Mouse (Mus musculus): ENCODE data around the gene Krtap5-1.
"Not testable (repeated sequence)": the region's sequence is repeated elsewhere in the genome, so short reads cannot be mapped to it uniquely, and the experiment has no call there.

Gene Krtap5-1

DNA sequence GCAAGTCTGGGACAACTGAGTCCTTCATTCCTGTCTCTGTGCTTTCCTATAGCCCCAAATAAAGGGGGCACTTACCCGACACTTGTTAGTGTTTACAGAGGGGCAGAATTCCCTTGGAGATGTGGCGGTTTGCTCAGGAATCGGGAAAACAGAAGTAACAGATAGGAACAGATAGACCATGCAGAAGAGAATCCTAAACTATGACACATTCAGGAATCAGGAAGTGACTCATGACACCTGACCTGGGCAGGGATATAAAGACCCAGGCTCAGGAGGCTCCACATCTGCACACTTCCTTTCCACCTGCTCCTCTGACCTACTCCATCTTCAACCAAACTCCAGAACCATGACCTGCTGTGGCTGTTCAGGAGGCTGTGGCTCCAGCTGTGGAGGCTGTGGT, 6.3 kb upstream of the Krtap5-1 start, which contains the start of gene Krtap5-4:
TSS of gene Krtap5-4 (plus strand) at position 301 of the 400 bp plus-strand sequence.
- no peak for DNase-seq (ENCODE audit: low read depth, low spot score)

DNA sequence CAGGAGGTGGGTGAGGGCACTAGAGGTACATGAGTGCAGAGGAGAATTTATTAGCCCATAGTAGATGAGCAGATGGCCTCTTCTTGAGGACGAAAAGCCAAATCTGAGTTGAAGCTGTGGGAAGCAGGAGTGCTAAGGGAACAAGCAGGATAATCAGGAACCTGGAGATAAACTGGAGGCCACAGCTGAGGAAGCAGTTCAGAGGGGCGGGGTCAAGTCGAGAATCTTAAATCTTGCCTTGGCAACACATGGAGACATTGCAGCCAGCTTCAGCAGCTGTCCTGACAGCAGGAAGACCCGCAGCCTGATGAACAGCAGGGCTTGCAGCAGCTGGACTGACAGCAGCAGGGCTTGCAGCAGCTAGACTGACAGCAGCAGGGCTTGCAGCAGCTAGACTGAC, 810 bp downstream of the Krtap5-1 start:
- DNase-seq (ENCODE audit: low read depth, low spot score) = not testable (repeated sequence)

DNA sequence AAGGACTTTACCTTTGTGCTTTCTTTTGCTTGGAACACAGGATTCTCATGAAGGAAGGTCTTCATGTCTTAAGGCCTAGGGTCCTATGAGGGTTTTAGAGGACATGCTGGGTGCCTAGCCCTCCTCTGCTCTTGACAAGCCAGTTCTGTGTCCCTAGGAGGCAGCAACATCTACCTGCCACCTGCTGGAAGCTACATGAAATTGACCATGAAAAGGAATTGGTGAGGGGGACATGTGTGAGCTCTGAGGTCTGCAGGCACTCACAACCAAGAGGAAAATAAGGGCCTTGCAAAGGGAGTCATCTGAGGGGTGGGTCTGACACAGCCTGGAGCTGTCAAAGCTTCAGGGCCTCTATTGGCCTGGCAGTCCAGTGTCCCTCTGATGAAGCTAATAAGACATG, 1.5 kb downstream of the Krtap5-1 start:
- DNase-seq (ENCODE audit: low read depth, low spot score) = no peak

DNA sequence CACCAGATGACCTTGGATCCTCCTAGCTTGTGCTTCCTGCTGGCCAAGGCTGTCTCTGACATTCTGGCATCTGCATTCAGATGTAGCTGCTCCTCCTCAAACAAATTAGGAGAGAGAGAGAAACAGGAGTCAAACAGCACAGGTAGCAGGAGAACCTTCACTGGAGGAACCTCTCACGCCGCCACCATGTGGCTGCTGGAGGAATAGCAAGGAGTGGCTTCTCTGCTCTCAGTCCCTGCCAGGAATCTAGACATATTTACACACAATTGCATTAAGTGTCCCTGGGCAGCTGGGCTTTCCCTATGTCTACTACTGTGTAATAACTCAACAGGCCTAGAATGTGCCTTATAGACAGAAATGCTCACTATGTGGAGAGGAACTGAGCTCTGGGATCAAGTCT, 3.1 kb downstream of the Krtap5-1 start:
- DNase-seq (ENCODE audit: low read depth, low spot score) = not testable (repeated sequence)

DNA sequence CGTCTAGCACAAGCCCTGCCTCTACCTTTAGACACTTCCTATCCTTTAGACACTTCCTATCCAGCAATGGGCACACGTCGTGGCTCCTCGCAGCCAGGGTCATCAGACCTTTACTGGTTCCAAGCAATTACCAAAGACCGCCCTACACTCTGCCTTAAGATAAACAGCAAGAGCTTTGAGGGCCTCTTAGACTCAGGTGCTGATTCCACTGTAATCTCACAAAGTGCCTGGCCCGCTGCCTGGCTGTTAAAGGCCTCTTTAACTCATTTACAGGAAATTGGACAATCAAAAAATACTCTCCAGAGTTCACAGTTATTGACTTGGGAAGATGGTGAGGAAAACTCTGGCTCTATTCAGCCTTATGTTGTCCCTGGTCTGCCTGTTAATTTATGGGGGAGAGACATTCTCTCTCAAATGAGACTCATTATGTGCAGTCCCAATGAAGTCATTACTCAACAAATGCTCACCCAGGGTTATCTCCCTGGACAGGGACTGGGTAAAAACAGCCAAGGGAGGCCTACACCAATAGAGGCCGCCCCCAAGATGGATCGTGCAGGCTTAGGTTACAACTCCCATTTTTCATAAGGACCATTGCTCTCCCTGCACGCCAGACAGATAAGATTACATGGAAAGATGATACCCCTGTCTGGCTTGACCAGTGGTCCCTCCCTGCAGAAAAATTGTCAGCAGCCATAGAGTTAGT, 10.9 kb downstream of the Krtap5-1 start:
- not testable (repeated sequence) for DNase-seq (ENCODE audit: low read depth, low spot score)

DNA sequence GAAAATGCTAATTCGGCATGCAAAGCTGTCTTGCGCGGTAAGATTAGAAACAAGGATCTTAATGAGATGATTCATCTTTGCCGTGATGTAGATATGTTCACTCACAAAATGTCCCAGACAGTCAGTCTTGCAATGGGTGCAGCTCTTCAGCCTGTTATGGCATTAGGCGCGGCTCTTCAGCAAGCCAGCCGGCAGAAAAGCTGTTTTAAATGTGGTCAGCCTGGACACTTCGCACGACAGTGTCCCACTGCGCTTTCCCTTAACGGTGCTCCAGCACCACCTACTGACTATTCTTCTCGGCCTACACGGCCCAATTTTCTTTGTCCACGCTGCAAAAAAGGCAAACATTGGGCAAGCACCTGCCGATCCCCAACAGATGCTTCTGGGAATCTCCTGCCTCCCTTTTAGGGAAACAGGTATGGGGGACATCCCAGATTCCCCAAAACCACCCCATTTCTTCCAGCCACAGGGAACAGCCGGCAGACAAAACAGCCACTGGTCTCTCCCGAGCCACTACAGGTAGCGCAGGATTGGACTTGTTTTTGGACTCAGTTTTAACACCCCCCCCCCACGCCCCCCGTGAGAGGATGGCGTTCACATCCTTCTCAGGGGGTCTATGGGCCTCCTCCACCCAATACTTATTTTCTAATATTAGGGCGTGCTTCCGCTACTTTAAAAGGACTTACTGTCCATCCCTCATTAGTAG, 11.6 kb downstream of the Krtap5-1 start:
- DNase-seq (ENCODE audit: low read depth, low spot score) = peak; percentile 12

DNA sequence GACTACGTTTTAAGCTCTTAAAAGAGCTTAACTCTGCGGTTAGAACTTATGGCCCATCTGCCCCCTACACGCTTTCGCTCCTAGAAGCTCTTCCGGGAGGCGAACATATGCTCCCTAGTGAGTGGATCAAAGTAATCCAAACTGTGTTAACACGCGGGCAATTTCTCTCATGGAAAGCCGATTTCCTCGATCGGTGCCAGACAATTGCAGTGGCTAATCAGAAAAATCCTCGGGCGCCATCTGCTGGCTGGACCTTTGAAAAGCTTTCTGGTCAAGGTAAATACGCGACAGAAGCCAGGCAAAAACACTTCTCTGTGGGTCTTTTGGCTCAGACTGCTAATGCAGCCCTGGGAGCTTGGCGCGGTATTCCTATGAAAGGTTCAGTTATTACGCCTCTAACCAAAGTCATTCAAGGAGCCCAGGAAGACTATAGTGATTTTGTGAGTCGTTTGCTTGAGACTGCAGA, 12.3 kb downstream of the Krtap5-1 start:
- peak; percentile 79 for DNase-seq (ENCODE audit: low read depth, low spot score)

DNA sequence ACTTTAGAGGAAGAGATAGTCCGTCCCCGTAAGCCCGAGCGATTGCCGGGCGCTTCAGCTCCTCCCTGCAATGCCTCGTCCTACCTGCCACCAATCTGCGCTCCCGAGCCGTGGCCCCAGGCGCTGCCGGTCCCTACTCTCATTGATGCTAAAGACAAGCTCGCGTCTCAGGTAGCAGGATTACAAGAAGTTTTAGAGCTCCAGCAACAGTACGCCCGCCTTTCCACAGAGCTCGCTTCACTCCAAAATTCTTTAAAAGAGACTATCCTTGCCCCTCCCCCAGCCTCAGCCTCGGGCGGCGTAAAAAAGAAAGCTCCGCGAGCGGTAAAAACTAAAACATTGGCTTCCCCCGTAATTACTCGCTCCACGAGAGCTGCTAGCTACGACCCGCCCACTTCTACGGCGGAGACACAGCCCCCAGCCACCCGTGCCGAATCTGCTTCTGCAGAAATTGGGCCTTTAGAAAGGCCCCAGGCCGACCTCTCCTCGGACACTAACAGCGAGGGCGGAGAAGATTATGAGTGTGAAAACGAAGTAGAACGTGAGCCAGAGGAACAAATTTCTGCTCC, 12.8 kb downstream of the Krtap5-1 start:
- DNase-seq (ENCODE audit: low read depth, low spot score) = peak; percentile 21

DNA sequence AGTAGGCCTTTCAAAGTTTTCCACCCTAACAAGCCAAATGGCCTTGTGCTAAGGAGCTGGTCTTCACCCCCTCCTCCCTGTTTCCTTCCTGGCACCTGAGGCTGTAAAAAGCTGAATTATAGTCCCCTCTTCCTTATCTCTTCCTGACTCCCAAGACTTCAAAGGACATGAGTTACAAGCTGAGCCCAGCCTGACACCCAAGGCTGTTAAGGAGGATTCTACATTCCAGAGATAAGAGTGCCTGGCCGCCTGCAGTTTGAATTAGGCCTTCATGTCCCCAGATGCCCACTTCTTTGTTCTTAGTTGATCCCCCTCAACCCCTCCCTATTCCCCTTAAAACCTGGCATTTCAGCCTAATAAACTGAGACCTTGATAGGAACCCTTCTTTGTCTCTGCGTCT, 14.1 kb downstream of the Krtap5-1 start:
- DNase-seq (ENCODE audit: low read depth, low spot score) = not testable (repeated sequence)

DNA sequence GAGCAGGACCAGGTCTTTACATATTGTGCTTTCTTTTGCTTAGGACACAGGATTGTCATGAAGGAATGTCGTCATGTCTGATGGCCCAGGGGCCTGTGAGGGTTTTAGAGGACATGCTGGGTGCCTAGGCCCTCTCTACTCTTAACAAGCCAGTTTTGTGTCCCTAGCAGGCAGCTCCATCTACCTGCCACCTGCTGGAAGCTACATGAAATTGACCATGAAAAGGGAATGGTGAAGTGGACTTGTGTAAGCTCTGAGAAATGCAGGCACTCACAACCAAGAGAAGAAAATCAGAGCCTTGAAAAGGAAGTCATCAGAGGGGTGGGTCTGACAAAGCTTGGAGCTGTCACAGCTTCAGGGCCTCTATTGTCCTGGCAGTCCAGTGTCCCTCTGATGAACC, 17.6 kb downstream of the Krtap5-1 start:
- not testable (repeated sequence) for DNase-seq (ENCODE audit: low read depth, low spot score)

DNA sequence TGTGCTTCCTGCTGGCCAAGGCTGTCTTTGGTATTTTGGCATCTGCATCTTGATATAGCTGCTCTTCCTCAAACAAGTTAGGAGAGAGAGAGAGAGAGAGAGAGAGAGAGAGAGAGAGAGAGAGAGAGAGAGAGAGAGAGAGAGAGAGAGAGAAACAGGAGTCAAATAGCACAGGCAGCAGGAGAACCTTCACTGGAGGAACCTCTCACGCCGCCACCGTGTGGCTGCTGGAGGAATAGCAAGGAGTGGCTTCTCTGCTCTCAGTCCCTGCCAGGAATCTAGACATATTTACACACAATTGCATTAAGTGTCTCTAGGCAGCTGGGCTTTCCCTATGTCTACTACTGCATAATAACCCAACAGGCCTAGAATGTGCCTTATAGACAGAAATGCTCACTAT, 18.7 kb downstream of the Krtap5-1 start:
- peak; percentile 15 for DNase-seq (ENCODE audit: low read depth, low spot score)

DNA sequence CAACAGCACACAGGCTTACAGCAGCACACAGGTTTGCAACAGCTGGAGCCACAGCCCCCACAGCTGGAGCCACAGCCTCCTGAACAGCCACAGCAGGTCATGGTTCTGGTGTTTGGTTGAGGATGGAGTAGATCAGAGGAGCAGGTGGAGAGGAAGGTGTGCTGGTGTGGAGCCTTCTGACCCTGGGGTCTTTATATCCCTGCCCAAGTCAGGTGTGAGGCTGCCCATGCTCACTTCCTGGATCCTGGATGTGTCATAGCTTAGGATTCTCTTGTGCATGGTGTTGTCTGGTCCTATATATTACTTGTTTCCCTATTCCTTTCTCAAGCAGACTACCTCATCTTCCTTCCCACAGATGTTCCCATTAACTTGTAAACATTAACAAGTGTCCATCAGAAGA, 22.7 kb downstream of the Krtap5-1 start, which contains the start of gene Gm4559:
TSS of gene Gm4559 (minus strand) at position 101 of the 400 bp plus-strand sequence.
- DNase-seq (ENCODE audit: low read depth, low spot score) = not testable (repeated sequence)

DNA sequence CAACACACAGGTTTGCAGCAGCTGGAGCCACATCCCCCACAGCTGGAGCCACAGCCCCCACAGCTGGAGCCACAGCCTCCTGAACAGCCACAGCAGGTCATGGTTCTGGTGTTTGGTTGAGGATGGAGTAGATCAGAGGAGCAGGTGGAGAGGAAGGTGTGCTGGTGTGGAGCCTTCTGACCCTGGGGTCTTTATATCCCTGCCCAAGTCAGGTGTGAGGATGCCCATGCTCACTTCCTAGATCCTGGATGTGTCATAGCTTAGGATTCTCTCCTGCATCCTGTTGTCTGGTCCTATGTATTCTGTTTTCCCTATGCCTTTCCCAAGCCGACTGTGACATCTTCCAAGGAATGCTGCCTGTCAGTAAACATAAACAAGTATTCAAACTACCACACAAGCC, 38.7 kb downstream of the Krtap5-1 start, which contains the start of gene Gm2431:
TSS of gene Gm2431 (minus strand) at position 101 of the 400 bp plus-strand sequence.
- DNase-seq (ENCODE audit: low read depth, low spot score) = not testable (repeated sequence)

DNA sequence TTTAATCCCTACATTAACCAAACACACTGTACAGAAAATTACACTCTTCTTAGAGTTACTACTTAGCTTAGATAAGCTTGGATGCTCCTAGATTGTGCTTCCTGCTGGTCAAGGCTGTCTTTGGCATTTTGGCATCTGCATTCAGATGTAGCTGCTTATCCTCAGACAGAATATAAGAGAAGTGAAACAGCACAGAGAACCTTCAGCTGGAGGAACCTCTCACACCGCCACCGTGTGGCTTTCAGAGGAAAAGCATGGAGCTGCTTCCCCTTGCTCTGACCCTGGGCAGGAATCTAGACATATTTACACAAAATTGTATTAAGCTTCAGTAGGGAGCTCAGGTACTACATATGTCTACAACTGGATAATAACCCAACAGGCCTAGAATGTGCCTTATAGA, 41.4 kb downstream of the Krtap5-1 start:
- peak; percentile 9 for DNase-seq (ENCODE audit: low read depth, low spot score)

DNA sequence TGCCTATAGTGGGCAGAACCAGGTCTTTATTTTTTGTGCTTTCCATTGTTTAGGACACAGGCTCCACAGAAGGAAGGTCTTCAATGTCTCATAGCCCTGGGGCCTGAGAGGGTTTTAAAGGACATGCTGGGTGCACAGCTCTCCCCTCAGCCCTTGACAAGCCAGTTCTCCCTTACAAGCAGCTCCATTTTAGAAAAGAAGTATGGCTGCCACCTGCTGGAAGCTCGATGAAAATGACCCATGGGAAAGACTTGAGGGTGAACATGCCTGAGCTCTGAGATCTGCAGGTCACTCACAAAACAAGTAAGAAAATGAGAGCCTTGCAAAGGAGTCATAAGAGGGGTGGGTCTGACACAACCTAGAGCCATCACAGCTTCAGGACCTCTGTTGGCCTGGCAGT, 47.1 kb downstream of the Krtap5-1 start:
- peak; percentile 11 for DNase-seq (ENCODE audit: low read depth, low spot score)

All from telencephalon, adult 2 months (tissue).